Mouse (Mus musculus): ENCODE data around the gene Vps72. TPM values are rescaled to one million over a fixed set of nuclear protein-coding genes. Genes with fewer than 3 reads are reported as not detected.
"Not testable (repeated sequence)": the region's sequence is repeated elsewhere in the genome, so short reads cannot be mapped to it uniquely, and the experiment has no call there.

Vps72 gene
- total RNA-seq (2021): 10 to 100 TPM; 42.1 to 43.1 TPM
- long read RNA-seq, experiment 1, transcript Vps72-201 (6 exons, 1,456 nt): major isoform, 26 of 30 reads
- long read RNA-seq, experiment 1, partial matches to known transcripts: 2 of 30 reads
- long read RNA-seq, experiment 1, other reads (novel, unspliced or antisense): 2 of 30 reads
- long read RNA-seq, experiment 2, transcript Vps72-201 (6 exons, 1,456 nt): major isoform, 14 of 16 reads
- long read RNA-seq, experiment 2, partial matches to known transcripts: 1 of 16 reads
- long read RNA-seq, experiment 2, other reads (novel, unspliced or antisense): 1 of 16 reads

- peak; percentile 90 for DNase-seq (ENCODE audit: extremely low spot score in 1 of 2, low spot score in 2 of 2)
- TF ChIP-seq CTCF (IDR thresholded peaks at IDR 0.05): no peak
- peak within 1 kb of the TSS; percentile 63 for H3K4me3 ChIP-seq
- peak within 1 kb of the TSS; percentile 92 for H3K27ac ChIP-seq
- intact Hi-C loops (cut with DNase I): no loop called here
Observed at GRCm38 (mm10) chr3:95110911-95111726, at the start of gene Vps72. Gene Vps72 (plus strand): TSS chr3:95111022.

- no peak for TF ChIP-seq CTCF (IDR thresholded peaks at IDR 0.05)
- no peak overlapping the region for H3K27ac ChIP-seq
- intact Hi-C loops (cut with DNase I): no loop called here
- H3K4me3 ChIP-seq: no peak overlapping the region
- DNase-seq (ENCODE audit: extremely low spot score in 1 of 2, low spot score in 2 of 2): no peak
Observed at GRCm38 (mm10) chr3:95063741-95064140, 47.1 kb upstream of the Vps72 start.

DNA sequence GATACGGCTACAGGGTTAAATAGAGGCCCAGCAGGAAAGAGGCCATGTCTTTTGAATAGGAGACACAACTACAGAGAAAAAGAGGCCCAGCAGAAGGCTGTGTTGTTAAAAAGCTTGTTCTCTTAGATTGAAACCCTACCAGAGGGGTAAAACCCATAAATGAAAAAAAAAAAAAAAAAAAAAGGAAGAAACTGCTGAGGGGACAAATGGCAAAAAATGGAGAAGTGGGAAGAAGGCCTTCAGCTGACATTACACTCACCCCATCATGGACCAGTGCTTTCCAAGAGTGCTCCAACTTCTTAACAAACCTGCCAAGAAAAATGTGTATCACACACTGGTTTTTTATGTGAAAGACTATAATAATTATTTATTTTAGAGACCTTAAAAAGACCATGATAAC lies 45.3 kb upstream of the Vps72 start:
- TF ChIP-seq CTCF (IDR thresholded peaks at IDR 0.05): no peak
- Histone ChIP-seq H3K27ac (no peak overlapping the region), H3K4me3 (no peak overlapping the region)
- no peak for DNase-seq (ENCODE audit: extremely low spot score in 1 of 2, low spot score in 2 of 2)
- intact Hi-C loops (cut with DNase I): no loop called here

DNA sequence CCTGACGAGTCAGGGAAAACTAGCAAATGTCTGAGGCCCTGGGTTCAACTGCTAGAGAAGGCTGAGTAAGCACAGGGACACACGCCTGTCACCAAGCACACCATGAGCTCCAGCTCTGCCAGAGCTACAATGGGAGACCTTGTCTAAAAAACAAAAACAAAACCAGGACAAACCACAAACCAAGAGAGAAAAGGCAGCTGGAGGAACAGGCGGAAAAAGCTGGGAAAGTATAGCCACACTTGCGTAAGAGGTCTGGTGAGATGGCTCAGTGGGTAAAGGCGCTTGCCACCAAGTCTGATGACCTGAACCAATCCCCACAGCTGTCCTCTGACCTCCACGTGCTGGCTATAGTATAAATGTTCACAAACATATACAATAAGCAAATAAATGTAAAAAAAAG lies 44.7 kb upstream of the Vps72 start:
- intact Hi-C loops (cut with DNase I): no loop called here
- TF ChIP-seq CTCF (IDR thresholded peaks at IDR 0.05): no peak
- DNase-seq (ENCODE audit: extremely low spot score in 1 of 2, low spot score in 2 of 2): no peak
- Histone ChIP-seq H3K4me3 (no peak overlapping the region), H3K27ac (peak overlapping the region; percentile 44; the same call in 1 of the 2 replicates)

DNA sequence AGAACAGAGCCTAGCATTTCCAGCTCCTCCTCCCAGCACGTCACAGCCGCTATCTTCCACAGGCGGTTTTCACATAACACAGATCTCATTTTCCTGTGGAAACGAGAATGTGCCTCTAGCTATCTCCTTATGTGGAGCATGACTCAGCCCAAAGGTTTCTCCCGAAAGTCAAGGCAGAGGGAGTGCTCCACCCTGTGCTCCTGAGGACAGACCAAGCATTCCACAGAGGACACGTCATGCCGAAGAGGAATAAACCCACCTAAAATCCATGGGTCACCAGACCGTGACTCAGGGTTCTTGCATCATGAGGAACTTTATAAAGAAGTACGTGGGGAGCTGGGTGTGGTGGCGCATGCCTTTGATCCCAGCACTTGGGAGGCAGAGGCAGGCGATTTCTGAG lies 44.3 kb upstream of the Vps72 start:
- intact Hi-C loops (cut with DNase I): no loop called here
- no peak for TF ChIP-seq CTCF (IDR thresholded peaks at IDR 0.05)
- no peak overlapping the region for H3K4me3 ChIP-seq
- DNase-seq (ENCODE audit: extremely low spot score in 1 of 2, low spot score in 2 of 2): no peak
- H3K27ac ChIP-seq: peak overlapping the region; percentile 44; the same call in 1 of the 2 replicates

GRCm38 (mm10) chr3:95071606-95072005 lies 39.2 kb upstream of the Vps72 start:
- DNase-seq (ENCODE audit: extremely low spot score in 1 of 2, low spot score in 2 of 2): no peak
- H3K4me3 ChIP-seq: no peak overlapping the region
- no peak overlapping the region for H3K27ac ChIP-seq
- intact Hi-C loops (cut with DNase I): no loop called here
- no peak; the same call in none of the 2 replicates for TF ChIP-seq CTCF (IDR thresholded peaks at IDR 0.05)

DNA sequence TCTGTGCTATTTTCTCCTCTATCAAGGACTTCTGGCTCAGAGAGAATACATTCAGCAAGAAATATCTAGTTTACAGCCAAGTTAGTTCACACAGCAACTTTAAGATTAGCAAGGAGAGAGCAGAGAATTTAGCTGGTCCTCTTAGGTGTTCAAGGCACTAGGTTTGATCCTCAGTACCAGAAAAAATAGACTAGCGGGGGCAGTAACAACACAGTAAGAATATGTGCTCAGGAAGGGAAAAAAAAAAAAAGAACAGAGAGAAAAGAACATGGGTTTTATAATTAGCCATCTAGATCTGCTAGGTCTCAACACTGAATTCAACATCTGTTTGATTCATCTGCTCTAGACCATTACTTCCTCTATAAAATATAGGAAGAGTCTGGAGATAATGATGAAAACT lies 22.8 kb upstream of the Vps72 start:
- no peak overlapping the region; the same call in 1 of the 2 replicates for H3K27ac ChIP-seq
- no peak for TF ChIP-seq CTCF (IDR thresholded peaks at IDR 0.05)
- no peak overlapping the region for H3K4me3 ChIP-seq
- intact Hi-C loops (cut with DNase I): no loop called here
- no peak for DNase-seq (ENCODE audit: extremely low spot score in 1 of 2, low spot score in 2 of 2)

DNA sequence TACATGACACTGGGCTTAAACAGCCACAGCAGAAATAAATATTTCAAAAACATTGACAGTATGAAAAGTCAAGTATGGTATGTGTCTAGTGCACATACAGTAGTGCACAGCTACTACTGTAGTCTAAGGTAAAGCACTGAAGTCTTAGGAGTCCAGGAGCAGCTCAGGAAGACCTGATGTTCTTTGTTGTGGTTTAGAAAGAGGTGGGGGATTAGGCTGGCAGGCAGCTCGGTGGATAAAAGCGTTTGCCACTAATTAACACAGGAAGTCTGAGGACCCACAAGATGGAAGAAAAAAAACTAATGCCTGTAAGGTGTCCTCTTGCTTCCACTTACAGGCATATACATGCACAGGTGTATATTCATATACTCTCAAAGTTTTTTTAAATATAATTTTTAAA lies 10.0 kb upstream of the Vps72 start:
- Histone ChIP-seq H3K27ac (no peak overlapping the region), H3K4me3 (no peak overlapping the region)
- TF ChIP-seq CTCF (IDR thresholded peaks at IDR 0.05): no peak
- intact Hi-C loops (cut with DNase I): no loop called here
- DNase-seq (ENCODE audit: extremely low spot score in 1 of 2, low spot score in 2 of 2): no peak

DNA sequence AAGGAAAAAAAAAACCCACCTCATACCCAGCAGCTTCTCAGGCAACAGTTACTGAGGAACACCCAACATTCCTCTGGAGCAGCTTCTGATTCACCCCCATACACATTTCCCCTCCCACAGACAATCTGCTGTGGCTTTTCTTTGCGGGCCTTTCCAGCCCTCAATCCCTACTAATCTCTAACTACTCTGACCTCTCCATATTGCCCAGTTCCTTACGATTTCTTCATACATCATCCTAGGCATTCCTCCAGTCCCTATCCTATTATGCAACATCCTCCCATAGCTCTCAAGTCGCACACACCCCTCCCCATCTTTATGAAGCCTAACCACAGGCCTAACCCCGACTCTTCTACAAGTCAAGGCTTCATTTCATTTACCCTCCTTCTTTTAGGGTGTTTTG lies 5.7 kb upstream of the Vps72 start:
- intact Hi-C loops (cut with DNase I): loop anchor here (2.0 kb wide), 1 partner anchor 46 kb away; no protein-coding TSS in a partner anchor
- Histone ChIP-seq H3K27ac (peak overlapping the region; percentile 89), H3K4me3 (peak overlapping the region; percentile 97)

GRCm38 (mm10) chr3:95105586-95106337 lies 5.1 kb upstream of the Vps72 start:
- no peak for DNase-seq (ENCODE audit: extremely low spot score in 1 of 2, low spot score in 2 of 2)
- intact Hi-C loops (cut with DNase I): loop anchor here (2.0 kb wide), 1 partner anchor 47 kb away; no protein-coding TSS in a partner anchor
- Histone ChIP-seq H3K27ac (peak overlapping the region; percentile 97), H3K4me3 (peak overlapping the region; percentile 97)
- no peak for TF ChIP-seq CTCF (IDR thresholded peaks at IDR 0.05)

More for the DNA sequence above, 5.7 kb upstream of the Vps72 start:
- peak; percentile 25 to 48 for DNase-seq (ENCODE audit: extremely low spot score in 1 of 2, low spot score in 2 of 2)
- no peak for TF ChIP-seq CTCF (IDR thresholded peaks at IDR 0.05)

GRCm38 (mm10) chr3:95106338-95107117 lies 4.3 kb upstream of the Vps72 start, which contains the start of gene Pip5k1a:
Gene Pip5k1a (minus strand): TSS chr3:95106930.
- peak; percentile 22 for TF ChIP-seq CTCF (IDR thresholded peaks at IDR 0.05)
- peak; percentile 96 to 97 for DNase-seq (ENCODE audit: extremely low spot score in 1 of 2, low spot score in 2 of 2)
- Histone ChIP-seq H3K27ac (peak within 1 kb of the TSS; percentile 97), H3K4me3 (peak within 1 kb of the TSS; percentile 97)
- intact Hi-C loops (cut with DNase I): no loop called here

GRCm38 (mm10) chr3:95107308-95107707 lies 3.5 kb upstream of the Vps72 start:
- DNase-seq (ENCODE audit: extremely low spot score in 1 of 2, low spot score in 2 of 2); intact Hi-C loops (cut with DNase I): not testable (repeated sequence)
- H3K4me3 ChIP-seq: peak overlapping the region; percentile 97
- H3K27ac ChIP-seq: peak overlapping the region; percentile 81
